Mouse (Mus musculus): ENCODE measurements at regions not wholly inside any gene's neighbourhood (a gene's known extent, or its start where the extent isn't known, plus 50 kb on each side); places are given as distances from the start of the nearest gene placed in this dataset.
"Not testable (repeated sequence)": the region's sequence is repeated elsewhere in the genome, so short reads cannot be mapped to it uniquely, and the experiment has no call there.

- H3K9ac ChIP-seq; H3K4me1 ChIP-seq; H3K27me3 ChIP-seq; H3K27ac ChIP-seq; ATAC-seq (ENCODE audit: low FRiP score); H3K4me3 ChIP-seq; H3K36me3 ChIP-seq; H3K9me3 ChIP-seq (replicated peaks); H3K4me2 ChIP-seq (replicated peaks): not testable (repeated sequence)
- 94% methylated on average over 2 of the region's 2 CpGs for WGBS
These were observed 81.3 kb downstream of the Ogfrl1 start for GRCm38 (mm10) chr1:23316288-23316687.

- H3K9me3 ChIP-seq (replicated peaks); H3K4me1 ChIP-seq; H3K4me2 ChIP-seq (replicated peaks); H3K27me3 ChIP-seq; H3K4me3 ChIP-seq; ATAC-seq (ENCODE audit: low FRiP score); H3K27ac ChIP-seq; H3K36me3 ChIP-seq; H3K9ac ChIP-seq: not testable (repeated sequence)
- 84% methylated on average over 2 of the region's 2 CpGs for WGBS
These were observed 82.7 kb downstream of the Ogfrl1 start for GRCm38 (mm10) chr1:23314863-23315262.

GRCm38 (mm10) chr1:23292718-23293117 lies 104.9 kb downstream of the Ogfrl1 start:
- no peak overlapping the region for H3K9ac ChIP-seq
- H3K4me3 ChIP-seq, result no peak overlapping the region
- H3K4me2 ChIP-seq (replicated peaks), result no peak overlapping the region
- no peaks in the 10 kb centered on the region for H3K9me3 ChIP-seq (replicated peaks)
- no peaks in the 10 kb centered on the region for H3K36me3 ChIP-seq
- H3K27ac ChIP-seq, result no peak overlapping the region
- ATAC-seq (ENCODE audit: low FRiP score), result no peak
- H3K27me3 ChIP-seq, result no peaks in the 10 kb centered on the region
- no peaks in the 10 kb centered on the region for H3K4me1 ChIP-seq
- 94% methylated on average over 1 of the region's 1 CpGs for WGBS

- no peaks in the 10 kb centered on the region for H3K36me3 ChIP-seq
- 30% methylated on average over 4 of the region's 4 CpGs for WGBS
These were observed 110.8 kb downstream of the Ogfrl1 start for GRCm38 (mm10) chr1:23286741-23287140.

GRCm38 (mm10) chr1:23282870-23283219 lies 114.7 kb downstream of the Ogfrl1 start:
- H3K9me3 ChIP-seq (replicated peaks), result no peaks in the 10 kb centered on the region

More at GRCm38 (mm10) chr1:23286741-23287140, 110.8 kb downstream of the Ogfrl1 start:
- Histone ChIP-seq H3K27me3 (no peaks in the 10 kb centered on the region), H3K9ac (no peak overlapping the region), H3K9me3 (replicated peaks) (no peaks in the 10 kb centered on the region), H3K4me2 (replicated peaks) (no peak overlapping the region), H3K4me3 (no peak overlapping the region), H3K4me1 (no peaks in the 10 kb centered on the region), H3K27ac (no peak overlapping the region)
- no peak for ATAC-seq (ENCODE audit: low FRiP score)

GRCm38 (mm10) chr1:23282215-23282869 lies 115.2 kb downstream of the Ogfrl1 start:
- H3K4me3 ChIP-seq, result no peak overlapping the region
- no peak overlapping the region for H3K27ac ChIP-seq
- 0 out of 2 replicates have a peak, but pooled peaks cover 2% of the 10 kb centered on the region for H3K36me3 ChIP-seq
- no peak overlapping the region for H3K4me2 ChIP-seq (replicated peaks)
- H3K27me3 ChIP-seq, result no peaks in the 10 kb centered on the region
- 95% methylated on average over 2 of the region's 2 CpGs for WGBS
- H3K9ac ChIP-seq, result no peak overlapping the region
- H3K9me3 ChIP-seq (replicated peaks), result no peaks in the 10 kb centered on the region
- H3K4me1 ChIP-seq, result no peaks in the 10 kb centered on the region
- ATAC-seq (ENCODE audit: low FRiP score), result no peak

More at GRCm38 (mm10) chr1:23282870-23283219, 114.7 kb downstream of the Ogfrl1 start:
- ATAC-seq (ENCODE audit: low FRiP score), result no peak
- H3K9ac ChIP-seq, result no peak overlapping the region
- WGBS, result 97% methylated on average over 4 of the region's 4 CpGs
- no peaks in the 10 kb centered on the region for H3K27me3 ChIP-seq
- H3K4me3 ChIP-seq, result no peak overlapping the region
- no peak overlapping the region for H3K4me2 ChIP-seq (replicated peaks)
- H3K4me1 ChIP-seq, result no peaks in the 10 kb centered on the region
- H3K27ac ChIP-seq, result no peak overlapping the region
- H3K36me3 ChIP-seq, result 0 out of 2 replicates have a peak, but pooled peaks cover 2% of the 10 kb centered on the region

- ATAC-seq (ENCODE audit: low FRiP score), result no peak
- WGBS, result 95% methylated on average over 2 of the region's 2 CpGs
- Histone ChIP-seq H3K27me3 (no peaks in the 10 kb centered on the region), H3K4me2 (replicated peaks) (no peak overlapping the region), H3K4me1 (no peaks in the 10 kb centered on the region), H3K36me3 (0 out of 2 replicates have a peak, but pooled peaks cover 2% of the 10 kb centered on the region), H3K4me3 (no peak overlapping the region), H3K9ac (no peak overlapping the region), H3K27ac (no peak overlapping the region), H3K9me3 (replicated peaks) (no peaks in the 10 kb centered on the region)
These were observed 117.7 kb downstream of the Ogfrl1 start for GRCm38 (mm10) chr1:23279827-23280226.

- no peak overlapping the region for H3K27ac ChIP-seq
- ATAC-seq (ENCODE audit: low FRiP score), result no peak
- no peak overlapping the region for H3K4me2 ChIP-seq (replicated peaks)
- WGBS, result 65% methylated on average over 6 of the region's 6 CpGs
- no peaks in the 10 kb centered on the region for H3K36me3 ChIP-seq
- no peaks in the 10 kb centered on the region for H3K9me3 ChIP-seq (replicated peaks)
- no peak overlapping the region for H3K9ac ChIP-seq
- H3K4me1 ChIP-seq, result peaks cover 3% of the 10 kb centered on the region; the same call in 1 of the 2 replicates
- no peak overlapping the region for H3K4me3 ChIP-seq
- H3K27me3 ChIP-seq, result no peaks in the 10 kb centered on the region
These were observed 125.5 kb downstream of the Ogfrl1 start for GRCm38 (mm10) chr1:23272077-23272476.

GRCm38 (mm10) chr1:23270910-23271822 lies 126.4 kb downstream of the Ogfrl1 start:
- peaks cover 3% of the 10 kb centered on the region; the same call in 1 of the 2 replicates for H3K4me1 ChIP-seq
- H3K36me3 ChIP-seq, result no peaks in the 10 kb centered on the region
- H3K27me3 ChIP-seq, result no peaks in the 10 kb centered on the region
- H3K4me2 ChIP-seq (replicated peaks), result no peak overlapping the region
- no peak overlapping the region for H3K4me3 ChIP-seq
- no peak overlapping the region for H3K9ac ChIP-seq
- H3K27ac ChIP-seq, result no peak overlapping the region
- 50% methylated on average over 6 of the region's 6 CpGs for WGBS
- no peaks in the 10 kb centered on the region for H3K9me3 ChIP-seq (replicated peaks)
- ATAC-seq (ENCODE audit: low FRiP score), result no peak

- Histone ChIP-seq H3K27me3 (no peaks in the 10 kb centered on the region), H3K9me3 (replicated peaks) (no peaks in the 10 kb centered on the region), H3K9ac (no peak overlapping the region), H3K4me2 (replicated peaks) (no peak overlapping the region), H3K36me3 (no peaks in the 10 kb centered on the region), H3K4me3 (no peak overlapping the region), H3K4me1 (peaks cover 9% of the 10 kb centered on the region), H3K27ac (no peak overlapping the region)
- no peak for ATAC-seq (ENCODE audit: low FRiP score)
These were observed 129.5 kb downstream of the Ogfrl1 start for GRCm38 (mm10) chr1:23268062-23268461.

- no peak overlapping the region for H3K27ac ChIP-seq
- no peak overlapping the region for H3K4me3 ChIP-seq
- no peak overlapping the region for H3K9ac ChIP-seq
- no peak overlapping the region for H3K4me2 ChIP-seq (replicated peaks)
- ATAC-seq (ENCODE audit: low FRiP score), result no peak
- H3K27me3 ChIP-seq, result no peaks in the 10 kb centered on the region
- WGBS, result 80% methylated on average over 3 of the region's 3 CpGs
- no peaks in the 10 kb centered on the region for H3K9me3 ChIP-seq (replicated peaks)
- H3K36me3 ChIP-seq, result no peaks in the 10 kb centered on the region
- peaks cover 6% of the 10 kb centered on the region; the same call in 1 of the 2 replicates for H3K4me1 ChIP-seq
These were observed 131.9 kb downstream of the Ogfrl1 start for GRCm38 (mm10) chr1:23265556-23266232.

- H3K4me3 ChIP-seq, result no peak overlapping the region
- H3K4me2 ChIP-seq (replicated peaks), result no peak overlapping the region
- no peaks in the 10 kb centered on the region for H3K36me3 ChIP-seq
- H3K9me3 ChIP-seq (replicated peaks), result no peaks in the 10 kb centered on the region
- ATAC-seq (ENCODE audit: low FRiP score), result no peak
- H3K4me1 ChIP-seq, result peaks cover 6% of the 10 kb centered on the region; the same call in 1 of the 2 replicates
- no peak overlapping the region for H3K9ac ChIP-seq
- WGBS, result 70% methylated on average over 3 of the region's 3 CpGs
- no peaks in the 10 kb centered on the region for H3K27me3 ChIP-seq
- no peak overlapping the region for H3K27ac ChIP-seq
These were observed 133.3 kb downstream of the Ogfrl1 start for GRCm38 (mm10) chr1:23264251-23264650.

All from hindbrain, embryonic 12.5 days (tissue).